Mouse (Mus musculus) left cerebral cortex, postnatal 14 days (tissue): ENCODE results near the gene Dhrs2. TPM values are rescaled to one million over a fixed set of nuclear protein-coding genes. Genes with fewer than 3 reads are reported as not detected.
A peak's percentile ranks its signal among the peaks of the same experiment; 100 is the strongest.

Source experiments
- DNase-seq, 2 experiments: peaks; one replicate each; pipeline ENCODE4 v3.0.0; 2021 to 2022; ENCODE audit warnings: low spot score in 2 of 2, mixed read lengths in 1 of 2
- intact Hi-C: fragments of 180-260 bp; cut with DNase I; formaldehyde crosslinking; loops from one replicate; pipeline ENCODE4 v1.15.1; 2025
- total RNA-seq, 2 experiments: library from RNA; stranded (reverse); gene quantifications; 2 replicates each; pipeline ENCODE4 v1.2.3; 2021

The Dhrs2 gene
- total RNA-seq, 2 experiments from 2014 or later, result not detected

- DNase-seq, result no peak
- intact Hi-C loops, result no loop called here
These were observed 20.9 kb downstream of the Dhrs2 start for GRCm38 (mm10) chr14:55242664-55243063.

- DNase-seq, result no peak
- intact Hi-C loops, result no loop called here
These were observed 25.4 kb downstream of the Dhrs2 start for GRCm38 (mm10) chr14:55247181-55247580.

GRCm38 (mm10) chr14:55248284-55248683 is 26.5 kb downstream of the Dhrs2 start:
- intact Hi-C loops, result no loop called here
- no peak for DNase-seq

- DNase-seq, result no peak
- intact Hi-C loops, result no loop called here
These were observed 31.8 kb downstream of the Dhrs2 start for GRCm38 (mm10) chr14:55253580-55253979.

- no peak for DNase-seq
- intact Hi-C loops, result no loop called here
These were observed 33.6 kb downstream of the Dhrs2 start for GRCm38 (mm10) chr14:55255443-55255842.

GRCm38 (mm10) chr14:55271158-55271557 is 49.4 kb downstream of the Dhrs2 start:
- DNase-seq, result peak; percentile 79
- intact Hi-C loops, result loop anchor here (2.0 to 10.0 kb wide), 2 partner anchors 166 to 204 kb away; partner anchors contain the start of gene Dhrs4

- intact Hi-C loops, result loop anchor here (10.0 kb wide), 1 partner anchor 202 kb away; the partner anchor contains the start of gene Dhrs4
- DNase-seq, result no peak
These were observed 51.2 kb downstream of the Dhrs2 start for GRCm38 (mm10) chr14:55273023-55273422.

GRCm38 (mm10) chr14:55274810-55275209 is 53.0 kb downstream of the Dhrs2 start:
- intact Hi-C loops, result loop anchor here (10.0 kb wide), 1 partner anchor 200 kb away; the partner anchor contains the start of gene Dhrs4
- peak in 1 of 2 experiments; percentile 8 for DNase-seq

GRCm38 (mm10) chr14:55279322-55280069 is 57.7 kb downstream of the Dhrs2 start:
- no peak for DNase-seq
- intact Hi-C loops, result loop anchor here (10.0 kb wide), 1 partner anchor 195 kb away; the partner anchor contains the start of gene Dhrs4

Other genes starting within 250 kb of the Dhrs2 start
- not detected for gene Gm17428, start 245.1 kb upstream of the Dhrs2 start, total RNA-seq
- 1 to 10 TPM; 5.6 to 7.8 TPM for gene Myh7, start 227.4 kb upstream of the Dhrs2 start, total RNA-seq
- 10 to 100 TPM; 20.2 to 21.6 TPM for gene Ngdn, start 206.6 kb upstream of the Dhrs2 start, total RNA-seq
- gene Zfhx2, start 129.7 kb upstream of the Dhrs2 start, total RNA-seq, result 10 to 100 TPM; 37.2 to 37.9 TPM
- 10 to 100 TPM; 26.7 to 28.1 TPM for gene Thtpa, start 127.2 kb upstream of the Dhrs2 start, total RNA-seq
- gene Ap1g2, start 115.4 kb upstream of the Dhrs2 start, total RNA-seq, result 10 to 100 TPM; 10.4 to 12.3 TPM
- gene Jph4, start 105.1 kb upstream of the Dhrs2 start, total RNA-seq, result 100 to 1,000 TPM; 366 to 372 TPM